Mouse (Mus musculus): Measurements from ENCODE around the gene Akap12. TPM values are rescaled to one million over a fixed set of nuclear protein-coding genes. Genes with fewer than 3 reads are reported as not detected.
A peak's percentile ranks its signal among the peaks of the same experiment; 100 is the strongest.

Gene Akap12
- polyA plus RNA-seq, 1 experiment from 2014 or later, result 53.7 TPM

- TF ChIP-seq CTCF (IDR thresholded peaks at IDR 0.05; ENCODE audit: low read depth), result no peak
- Histone ChIP-seq H3K9ac (ENCODE audit: low read depth, low read length) (no peak overlapping the region), H3K27me3 (ENCODE audit: insufficient read depth, low read length) (no peaks in the 10 kb centered on the region), H3K27ac (no peak overlapping the region), H3K4me3 (replicated peaks; ENCODE audit: low read depth, low read length) (no peak overlapping the region), H3K4me1 (replicated peaks; ENCODE audit: insufficient read depth, low read length) (no peaks in the 10 kb centered on the region), H3K4me2 (ENCODE audit: low read length) (no peak overlapping the region), H3K9me3 (replicated peaks; ENCODE audit: low read length) (no peaks in the 10 kb centered on the region), H3K36me3 (ENCODE audit: insufficient read depth, low read length) (no peaks in the 10 kb centered on the region)
- no peak for ATAC-seq (replicated peaks; ENCODE audit: low FRiP score, low read depth)
- no peak for DNase-seq (ENCODE audit: low spot score)
- 45% methylated on average over 3 of the region's 3 CpGs for WGBS
These were observed 24.0 kb downstream of the Akap12 start for GRCm38 (mm10) chr10:4290145-4290544.

- Histone ChIP-seq H3K9me3 (replicated peaks; ENCODE audit: low read length) (no peaks in the 10 kb centered on the region), H3K9ac (ENCODE audit: low read depth, low read length) (no peak overlapping the region), H3K27ac (no peak overlapping the region), H3K36me3 (ENCODE audit: insufficient read depth, low read length) (no peaks in the 10 kb centered on the region), H3K4me1 (replicated peaks; ENCODE audit: insufficient read depth, low read length) (no peaks in the 10 kb centered on the region), H3K4me2 (ENCODE audit: low read length) (no peak overlapping the region), H3K4me3 (replicated peaks; ENCODE audit: low read depth, low read length) (no peak overlapping the region), H3K27me3 (ENCODE audit: insufficient read depth, low read length) (no peaks in the 10 kb centered on the region)
- no peak for TF ChIP-seq CTCF (IDR thresholded peaks at IDR 0.05; ENCODE audit: low read depth)
- no peak for ATAC-seq (replicated peaks; ENCODE audit: low FRiP score, low read depth)
- 87% methylated on average over 6 of the region's 6 CpGs for WGBS
- DNase-seq (ENCODE audit: low spot score), result no peak
These were observed 24.4 kb downstream of the Akap12 start for GRCm38 (mm10) chr10:4290561-4290960.

DNA sequence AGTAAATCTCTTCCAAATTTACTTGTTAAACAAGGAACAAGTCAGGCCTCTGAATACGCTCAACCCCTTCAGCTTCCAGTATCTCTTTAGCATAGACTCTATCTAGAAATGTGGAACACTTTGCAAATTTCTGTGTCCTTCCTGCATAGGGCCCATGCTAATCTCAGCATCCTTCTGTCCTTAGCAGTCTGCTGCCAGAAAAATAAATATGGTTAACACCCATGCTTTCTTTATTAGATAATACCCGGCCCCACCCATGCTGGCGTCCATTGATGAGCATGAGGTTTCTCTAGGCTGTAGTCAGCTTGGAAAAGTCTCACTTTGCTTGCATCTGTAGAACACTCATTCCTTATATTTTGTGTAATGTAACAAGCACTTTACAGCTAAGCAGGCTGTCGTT is 27.2 kb downstream of the Akap12 start:
- ATAC-seq (replicated peaks; ENCODE audit: low FRiP score, low read depth) (no peak), DNase-seq (ENCODE audit: low spot score) (no peak)
- Histone ChIP-seq H3K27me3 (ENCODE audit: insufficient read depth, low read length) (no peaks in the 10 kb centered on the region), H3K9me3 (replicated peaks; ENCODE audit: low read length) (no peaks in the 10 kb centered on the region), H3K4me3 (replicated peaks; ENCODE audit: low read depth, low read length) (no peak overlapping the region), H3K4me2 (ENCODE audit: low read length) (no peak overlapping the region), H3K9ac (ENCODE audit: low read depth, low read length) (no peak overlapping the region), H3K27ac (no peak overlapping the region), H3K36me3 (ENCODE audit: insufficient read depth, low read length) (no peaks in the 10 kb centered on the region), H3K4me1 (replicated peaks; ENCODE audit: insufficient read depth, low read length) (no peaks in the 10 kb centered on the region)
- WGBS, result 63% methylated on average over 4 of the region's 4 CpGs
- TF ChIP-seq CTCF (IDR thresholded peaks at IDR 0.05; ENCODE audit: low read depth), result no peak

- ATAC-seq (replicated peaks; ENCODE audit: low FRiP score, low read depth) (no peak), DNase-seq (ENCODE audit: low spot score) (no peak)
- no peak overlapping the region for H3K4me3 ChIP-seq (replicated peaks; ENCODE audit: low read depth, low read length)
- no peaks in the 10 kb centered on the region for H3K36me3 ChIP-seq (ENCODE audit: insufficient read depth, low read length)
- H3K27ac ChIP-seq, result no peak overlapping the region
- no peak for TF ChIP-seq CTCF (IDR thresholded peaks at IDR 0.05; ENCODE audit: low read depth)
- H3K4me2 ChIP-seq (ENCODE audit: low read length), result no peak overlapping the region
- no peaks in the 10 kb centered on the region for H3K9me3 ChIP-seq (replicated peaks; ENCODE audit: low read length)
- no peaks in the 10 kb centered on the region for H3K4me1 ChIP-seq (replicated peaks; ENCODE audit: insufficient read depth, low read length)
- WGBS, result 62% methylated on average over 5 of the region's 5 CpGs
- no peak overlapping the region for H3K9ac ChIP-seq (ENCODE audit: low read depth, low read length)
- no peaks in the 10 kb centered on the region for H3K27me3 ChIP-seq (ENCODE audit: insufficient read depth, low read length)
These were observed 37.4 kb downstream of the Akap12 start for GRCm38 (mm10) chr10:4303558-4303957.

GRCm38 (mm10) chr10:4323885-4324284 is 57.7 kb downstream of the Akap12 start:
- DNase-seq (ENCODE audit: low spot score) (no peak), ATAC-seq (replicated peaks; ENCODE audit: low FRiP score, low read depth) (no peak)
- no peaks in the 10 kb centered on the region for H3K9me3 ChIP-seq (replicated peaks; ENCODE audit: low read length)
- H3K4me1 ChIP-seq (replicated peaks; ENCODE audit: insufficient read depth, low read length), result 0 out of 2 replicates have a peak, but pooled peaks cover 4% of the 10 kb centered on the region
- no peak overlapping the region for H3K9ac ChIP-seq (ENCODE audit: low read depth, low read length)
- no peak overlapping the region for H3K4me2 ChIP-seq (ENCODE audit: low read length)
- no peak overlapping the region for H3K27ac ChIP-seq
- H3K36me3 ChIP-seq (ENCODE audit: insufficient read depth, low read length), result no peaks in the 10 kb centered on the region
- no peaks in the 10 kb centered on the region for H3K27me3 ChIP-seq (ENCODE audit: insufficient read depth, low read length)
- no peak for TF ChIP-seq CTCF (IDR thresholded peaks at IDR 0.05; ENCODE audit: low read depth)
- no peak overlapping the region for H3K4me3 ChIP-seq (replicated peaks; ENCODE audit: low read depth, low read length)
- 66% methylated on average over 8 of the region's 8 CpGs for WGBS

GRCm38 (mm10) chr10:4325562-4325961 is 59.4 kb downstream of the Akap12 start:
- H3K9ac ChIP-seq (ENCODE audit: low read depth, low read length), result no peak overlapping the region
- H3K4me3 ChIP-seq (replicated peaks; ENCODE audit: low read depth, low read length), result no peak overlapping the region
- no peak for ATAC-seq (replicated peaks; ENCODE audit: low FRiP score, low read depth)
- no peak for TF ChIP-seq CTCF (IDR thresholded peaks at IDR 0.05; ENCODE audit: low read depth)
- no peak overlapping the region for H3K27ac ChIP-seq
- H3K36me3 ChIP-seq (ENCODE audit: insufficient read depth, low read length), result no peaks in the 10 kb centered on the region
- no peak overlapping the region for H3K4me2 ChIP-seq (ENCODE audit: low read length)
- WGBS, result 26% methylated on average over 5 of the region's 5 CpGs
- peak; percentile 57 for DNase-seq (ENCODE audit: low spot score)
- 0 out of 2 replicates have a peak, but pooled peaks cover 4% of the 10 kb centered on the region for H3K4me1 ChIP-seq (replicated peaks; ENCODE audit: insufficient read depth, low read length)
- H3K27me3 ChIP-seq (ENCODE audit: insufficient read depth, low read length), result no peaks in the 10 kb centered on the region
- no peaks in the 10 kb centered on the region for H3K9me3 ChIP-seq (replicated peaks; ENCODE audit: low read length)

DNA sequence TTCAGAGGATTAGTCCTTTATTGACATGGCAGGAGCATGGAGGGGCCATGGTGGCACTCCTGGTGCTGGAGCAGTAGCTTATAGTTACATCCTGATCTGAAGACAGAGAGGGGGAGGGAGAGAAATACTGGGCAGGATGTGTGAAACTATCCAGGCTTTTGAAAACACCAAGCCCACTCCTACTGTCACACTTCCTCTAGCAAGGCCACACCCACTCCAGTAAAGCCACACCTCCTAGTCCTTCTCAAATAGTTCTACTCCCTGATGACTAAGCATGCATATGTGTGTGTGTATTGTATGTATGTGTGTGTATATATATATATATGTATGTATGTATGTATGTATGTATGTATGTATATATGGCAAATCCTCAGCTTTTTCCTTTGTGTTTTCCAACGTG is 61.5 kb downstream of the Akap12 start:
- Histone ChIP-seq H3K36me3 (ENCODE audit: insufficient read depth, low read length) (no peaks in the 10 kb centered on the region), H3K4me1 (replicated peaks; ENCODE audit: insufficient read depth, low read length) (0 out of 2 replicates have a peak, but pooled peaks cover 4% of the 10 kb centered on the region), H3K9ac (ENCODE audit: low read depth, low read length) (no peak overlapping the region), H3K27me3 (ENCODE audit: insufficient read depth, low read length) (no peaks in the 10 kb centered on the region), H3K9me3 (replicated peaks; ENCODE audit: low read length) (no peaks in the 10 kb centered on the region), H3K4me3 (replicated peaks; ENCODE audit: low read depth, low read length) (no peak overlapping the region), H3K27ac (no peak overlapping the region), H3K4me2 (ENCODE audit: low read length) (no peak overlapping the region)
- ATAC-seq (replicated peaks; ENCODE audit: low FRiP score, low read depth), result no peak
- no peak for TF ChIP-seq CTCF (IDR thresholded peaks at IDR 0.05; ENCODE audit: low read depth)
- 81% methylated on average over 1 of the region's 1 CpGs for WGBS
- DNase-seq (ENCODE audit: low spot score), result no peak
